Mouse (Mus musculus): ENCODE measurements around the gene Baz1b.

- TF ChIP-seq GATA1 (IDR thresholded peaks at IDR 0.05; ENCODE audit: low read length) (no peak), TAL1 (IDR thresholded peaks at IDR 0.05; ENCODE audit: low read length) (no peak)
Measured at GRCm38 (mm10) chr5:135168063-135169062, 18.7 kb upstream of the Baz1b start, which contains the start of gene Bcl7b.

Data from erythroblast, embryonic 14.5 days (primary cell).